Mouse (Mus musculus) bone marrow, adult 2 months (tissue): ENCODE results near the gene Rplp2. TPM values are rescaled to one million over a fixed set of nuclear protein-coding genes. Genes with fewer than 3 reads are reported as not detected.

Experiments used
- H3K27ac ChIP-seq: fragments of 200-500 bp; 2 replicates; pipeline ENCODE4 v1.5.1; 2012; ENCODE audit warnings: low read depth, mild to moderate bottlenecking, control low read depth, inconsistent platforms, low read length; ENCODE audit not compliant: control insufficient read depth, poor library complexity, insufficient read depth
- H3K4me1 ChIP-seq: fragments of 200-500 bp; 2 replicates; pipeline ENCODE4 v1.6.1; 2011; ENCODE audit warnings: low read length; ENCODE audit not compliant: control insufficient read depth, insufficient read depth
- H3K4me3 ChIP-seq: fragments of 200-500 bp; replicated peaks from 2 replicates; pipeline ENCODE3; 2011; ENCODE audit warnings: mild to moderate bottlenecking, low read depth, low read length, control low read depth; ENCODE audit not compliant: control insufficient read depth
- CTCF ChIP-seq: fragments of 200-500 bp; IDR thresholded peaks from 2 replicates; pipeline ENCODE4 v1.5.1; 2011; ENCODE audit warnings: low read length, control low read depth; ENCODE audit not compliant: control insufficient read depth, insufficient read depth
- POLR2A ChIP-seq: fragments of 200-500 bp; IDR thresholded peaks from 2 replicates; pipeline ENCODE4 v1.6.1; 2011; ENCODE audit warnings: low read depth, mild to moderate bottlenecking, control low read depth, low read length, borderline replicate concordance; ENCODE audit not compliant: control insufficient read depth
- WGBS: fragments of 180-500 bp; shearing (Covaris S2); methylation state at CpG from one replicate; pipeline ENCODE4 v1.1.7; 2018; 5-methylcytosine and 5-hydroxymethylcytosine counted together
- polyA plus RNA-seq: library from polyadenylated mRNA; stranded (reverse); fragments of >200 nt; gene quantifications from 2 replicates; pipeline ENCODE4 v1.2.4, GENCODE M21; 2011; ENCODE audit warnings: low replicate concordance; ENCODE audit not compliant: missing spikeins, insufficient read depth, insufficient read length

Rplp2 gene
- polyA plus RNA-seq, 1 experiment: 2,615 TPM

DNA sequence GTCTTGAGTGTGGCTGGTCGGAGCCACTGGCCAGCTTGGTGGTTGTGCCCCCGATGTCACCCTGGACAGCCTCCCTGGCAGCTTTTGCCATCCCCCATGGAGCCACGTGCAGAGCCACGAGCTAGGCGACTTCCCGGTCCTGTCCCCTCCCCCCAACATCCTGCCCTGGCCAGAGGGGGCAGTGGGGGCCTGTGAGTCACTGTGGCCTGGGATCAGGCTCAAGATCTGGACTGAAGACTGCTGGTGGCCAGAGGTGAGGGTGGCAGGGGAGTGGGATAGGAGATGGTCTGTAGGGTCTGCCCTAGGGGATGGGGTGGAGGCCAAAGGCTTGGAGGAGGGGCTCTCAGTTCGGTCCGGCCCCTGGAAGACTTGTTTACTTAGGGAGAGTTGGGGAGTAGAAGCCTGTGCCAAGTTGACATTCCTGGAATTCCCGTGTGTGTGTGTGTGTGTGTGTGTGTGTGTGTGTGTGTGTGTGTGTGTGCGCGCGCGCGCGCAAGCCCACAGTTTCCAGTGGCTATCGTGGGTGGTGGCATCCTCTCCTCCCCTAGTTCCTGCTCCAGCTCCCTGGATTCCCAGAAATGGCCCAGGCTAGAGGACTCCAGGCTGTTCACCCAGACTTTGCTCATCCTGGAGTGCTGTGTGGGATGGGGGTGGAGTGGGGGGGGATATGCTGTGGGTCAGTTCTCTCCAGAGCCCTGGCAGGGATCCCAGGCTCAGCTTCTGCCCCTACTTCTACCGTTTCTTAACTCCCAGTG lies 29.2 kb downstream of the Rplp2 start:
- peak overlapping the region; percentile 55 for H3K4me3 ChIP-seq
- peaks cover 9% of the 10 kb centered on the region for H3K4me1 ChIP-seq
- under 1% methylated on average over 17 of the region's 17 CpGs for WGBS
- H3K27ac ChIP-seq: peak overlapping the region; percentile 46
- no peak for TF ChIP-seq POLR2A
- no peak for TF ChIP-seq CTCF

DNA sequence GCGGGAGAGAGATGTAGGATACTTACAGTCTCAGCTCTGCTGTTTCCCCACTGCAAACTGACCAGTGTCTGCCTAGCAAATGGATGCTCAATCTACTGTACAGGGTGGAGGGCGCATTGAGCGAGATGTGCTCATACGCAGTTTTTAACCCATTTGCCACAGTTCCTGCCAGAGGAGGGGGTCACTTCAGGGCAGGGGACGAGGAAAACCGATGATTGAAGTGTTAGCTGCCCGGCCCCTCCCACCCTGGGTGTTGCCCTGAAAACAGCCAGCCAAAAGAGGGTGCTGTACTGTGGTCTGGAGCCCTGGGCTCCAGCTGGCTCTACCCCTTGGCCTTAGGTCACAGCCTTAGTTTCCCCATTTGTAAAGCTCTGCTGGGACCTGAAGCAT lies 29.8 kb downstream of the Rplp2 start:
- H3K4me1 ChIP-seq: peaks cover 9% of the 10 kb centered on the region
- H3K4me3 ChIP-seq: peak overlapping the region; percentile 2
- 3% methylated on average over 7 of the region's 7 CpGs for WGBS
- no peak for TF ChIP-seq CTCF
- TF ChIP-seq POLR2A: no peak
- H3K27ac ChIP-seq: peak overlapping the region; percentile 46

DNA sequence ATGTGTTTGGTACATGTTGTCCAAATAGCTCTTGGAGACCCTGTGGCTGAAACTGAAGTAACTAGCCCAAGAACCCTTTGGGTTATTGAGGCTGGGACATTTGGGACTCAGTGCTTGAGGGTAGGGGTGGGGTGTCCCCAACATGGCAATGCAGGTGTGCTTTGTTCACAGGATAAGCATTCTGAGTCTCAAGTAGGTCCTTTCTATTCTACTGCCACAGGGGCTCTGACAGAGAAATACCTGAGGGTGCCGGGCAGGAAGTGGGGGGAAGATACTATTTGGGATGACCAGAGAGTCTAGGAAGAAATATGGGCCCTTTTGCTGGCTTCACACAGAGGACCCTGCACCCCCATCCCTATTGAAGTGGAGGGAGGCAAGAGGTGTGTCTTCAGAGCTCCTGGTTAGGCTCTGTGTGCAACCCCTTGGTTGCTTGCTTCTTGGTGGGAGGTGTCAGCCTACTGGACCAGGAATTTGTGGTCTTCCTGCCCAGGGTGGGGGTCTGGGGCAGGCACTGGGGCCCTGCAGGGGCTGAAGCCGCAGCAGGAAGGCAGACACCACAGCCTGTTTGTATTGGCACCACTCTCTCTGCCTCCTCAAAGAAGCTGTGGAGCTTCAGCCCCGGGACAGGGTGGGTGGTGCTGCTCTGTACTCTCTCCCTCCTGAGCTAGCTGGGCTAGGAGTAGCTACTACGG lies 30.6 kb downstream of the Rplp2 start:
- Histone ChIP-seq H3K4me3 (no peak overlapping the region), H3K4me1 (peaks cover 9% of the 10 kb centered on the region)

DNA sequence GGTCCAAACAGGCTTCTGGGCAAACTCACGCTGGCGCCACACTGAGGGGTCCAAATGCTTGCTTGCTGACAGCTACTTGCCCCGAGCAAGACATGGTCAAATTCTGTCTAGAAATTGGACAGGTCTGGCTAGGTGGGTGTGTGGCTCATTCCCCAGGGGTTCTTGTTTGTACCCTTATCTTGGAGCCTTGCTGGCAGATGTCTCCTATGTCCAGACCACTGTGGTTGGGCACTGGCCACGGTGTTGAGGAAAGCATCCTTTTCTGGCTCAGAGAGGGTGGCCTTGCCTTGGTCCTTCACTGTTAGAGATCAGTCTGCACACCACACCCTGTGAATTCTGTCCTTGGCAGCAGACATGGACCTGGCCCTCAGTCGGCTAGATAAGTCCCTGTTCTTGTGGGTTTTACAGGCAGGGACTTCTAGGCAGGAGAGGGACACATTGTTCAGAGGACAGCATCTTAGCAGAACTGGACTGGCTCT lies 31.1 kb downstream of the Rplp2 start:
- TF ChIP-seq CTCF: no peak
- TF ChIP-seq POLR2A: no peak
- 0 out of 2 replicates have a peak overlapping the region, but pooled peaks have one; percentile 6 for H3K27ac ChIP-seq
- 9% methylated on average over 5 of the region's 5 CpGs for WGBS
- H3K4me1 ChIP-seq: peaks cover 9% of the 10 kb centered on the region
- no peak overlapping the region for H3K4me3 ChIP-seq

More for the DNA sequence above, 30.6 kb downstream of the Rplp2 start:
- WGBS: 3% methylated on average over 4 of the region's 4 CpGs
- H3K27ac ChIP-seq: 0 out of 2 replicates have a peak overlapping the region, but pooled peaks have one; percentile 6
- no peak for TF ChIP-seq CTCF
- no peak for TF ChIP-seq POLR2A

DNA sequence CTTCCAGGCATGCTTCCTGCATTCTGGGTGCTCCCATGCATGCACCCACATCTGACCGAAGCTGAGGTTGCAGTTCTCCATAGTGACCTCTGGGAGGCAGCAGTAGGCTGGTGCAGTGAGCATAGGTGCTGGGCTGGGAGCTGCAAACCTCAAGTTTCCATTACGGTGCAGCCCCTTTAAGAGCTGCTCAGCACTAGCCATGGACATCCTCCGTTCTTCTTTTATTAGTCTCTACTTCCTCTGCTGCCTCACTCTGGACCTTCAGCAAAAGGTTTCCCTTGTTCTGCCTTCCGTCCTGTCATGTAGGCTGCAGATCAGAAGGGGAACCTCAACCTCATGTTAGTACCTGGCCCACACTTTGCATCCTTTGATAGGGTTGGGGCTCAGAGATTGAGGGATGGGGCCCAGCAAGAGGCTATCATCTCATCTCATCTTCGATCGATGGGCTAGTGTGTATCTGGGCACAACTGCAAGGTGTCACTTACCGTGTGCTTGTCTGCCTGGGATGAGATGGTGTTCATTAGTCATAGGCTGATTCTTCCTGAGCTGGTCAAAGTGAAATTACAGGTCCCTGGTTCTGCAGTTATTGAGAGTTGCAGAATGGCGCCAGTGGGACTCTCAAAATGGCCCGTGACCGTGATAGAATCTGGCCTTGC lies 33.8 kb downstream of the Rplp2 start:
- Histone ChIP-seq H3K27ac (no peak overlapping the region), H3K4me1 (peaks cover 8% of the 10 kb centered on the region), H3K4me3 (no peak overlapping the region)
- WGBS: 7% methylated on average over 10 of the region's 10 CpGs
- TF ChIP-seq POLR2A (no peak), CTCF (peak; percentile 97)

DNA sequence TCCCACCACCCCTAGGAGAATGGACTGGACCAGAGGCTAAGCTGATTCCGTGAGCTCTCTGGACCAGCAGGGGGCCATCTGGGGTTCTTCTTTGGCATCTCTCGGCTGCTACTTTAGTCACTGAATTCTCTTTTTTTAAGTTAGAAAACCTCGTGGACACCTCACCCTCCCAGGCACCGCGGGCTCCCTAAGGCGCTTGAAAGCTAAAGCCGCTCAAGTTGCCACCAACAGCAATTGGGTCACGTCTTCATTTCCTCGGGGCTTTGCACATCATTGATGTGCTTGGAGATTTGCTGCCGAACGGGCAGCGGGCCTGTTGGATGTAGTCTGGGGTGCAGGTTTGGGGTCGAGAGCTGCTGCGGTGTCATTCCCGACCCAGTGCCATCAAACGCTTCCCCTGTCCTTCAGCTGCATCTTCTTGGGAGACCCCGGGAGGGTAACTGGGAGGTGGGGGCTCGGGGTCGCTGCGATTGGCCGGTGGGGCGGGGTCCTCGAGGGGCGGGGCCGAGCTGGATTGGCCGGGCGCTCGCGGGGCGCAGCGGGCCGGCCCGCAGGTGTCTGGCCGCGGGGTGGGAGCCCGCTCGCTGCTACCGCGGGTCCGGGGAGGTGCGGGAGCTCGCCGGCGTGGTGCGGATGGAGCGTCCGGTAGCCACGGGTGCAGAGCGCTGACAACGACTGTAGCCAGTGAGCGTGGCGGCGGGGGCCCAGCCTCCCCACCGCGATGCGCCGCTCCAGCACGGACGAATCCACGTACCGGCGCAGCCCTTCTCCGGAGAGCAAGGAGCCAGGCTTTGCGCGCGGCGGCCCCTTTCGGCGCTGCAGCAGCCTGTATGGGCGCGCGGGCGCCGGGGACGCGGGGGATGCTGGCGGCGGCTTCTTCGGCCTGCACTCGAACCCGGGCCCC lies 34.6 kb downstream of the Rplp2 start:
- H3K27ac ChIP-seq: no peak overlapping the region
- H3K4me3 ChIP-seq: peak overlapping the region; percentile 11
- TF ChIP-seq CTCF: peak; percentile 43; the same call in 1 of the 2 replicates
- no peak for TF ChIP-seq POLR2A
- 9% methylated on average over 81 of the region's 81 CpGs for WGBS
- H3K4me1 ChIP-seq: peaks cover 8% of the 10 kb centered on the region

DNA sequence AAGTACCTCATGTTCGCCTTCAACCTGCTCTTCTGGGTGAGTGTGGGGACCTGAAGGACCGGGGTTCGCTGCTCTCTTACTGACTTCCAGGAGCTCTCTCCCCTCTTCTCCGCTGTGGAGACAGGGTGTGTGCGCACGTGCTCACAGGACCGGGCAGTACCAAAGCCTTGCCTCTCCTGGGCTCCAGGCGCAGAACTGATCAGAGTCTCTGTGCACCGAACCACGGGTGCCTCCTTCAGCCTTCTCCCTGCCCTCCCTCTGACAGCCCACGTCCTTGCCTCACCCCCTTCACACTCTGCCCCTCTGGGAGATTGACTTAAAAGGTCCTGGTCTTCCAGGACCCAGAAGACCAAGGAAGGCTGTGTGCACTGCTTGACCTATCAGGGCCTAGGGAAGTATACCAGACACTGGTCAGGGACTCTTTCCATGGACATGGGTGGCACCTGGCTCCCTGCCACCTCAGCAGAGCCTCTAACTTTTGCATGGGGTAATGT lies 35.4 kb downstream of the Rplp2 start:
- Histone ChIP-seq H3K27ac (no peak overlapping the region), H3K4me1 (peaks cover 6% of the 10 kb centered on the region), H3K4me3 (no peak overlapping the region)
- 75% methylated on average over 11 of the region's 11 CpGs for WGBS
- TF ChIP-seq POLR2A (no peak), CTCF (no peak)
